Mouse (Mus musculus) liver, embryonic 14.5 days (tissue): ENCODE results near the gene Tigd2.

ENCODE experiments used
- CTCF ChIP-seq: IDR thresholded peaks from 2 replicates; pipeline ENCODE4 v1.5.1; 2016; ENCODE audit warnings: antibody characterized with exemption, low read depth, control low read depth
- EP300 ChIP-seq: IDR thresholded peaks from 2 replicates; pipeline ENCODE4 v1.6.1; 2016; ENCODE audit warnings: antibody characterized with exemption, low read depth

- TF ChIP-seq CTCF (no peak), EP300 (no peak)
These were observed 25.0 kb downstream of the Tigd2 start for GRCm38 (mm10) chr6:59233651-59234050.
